Mouse (Mus musculus): ENCODE data around the gene Nsf.

Gene Nsf

DNA sequence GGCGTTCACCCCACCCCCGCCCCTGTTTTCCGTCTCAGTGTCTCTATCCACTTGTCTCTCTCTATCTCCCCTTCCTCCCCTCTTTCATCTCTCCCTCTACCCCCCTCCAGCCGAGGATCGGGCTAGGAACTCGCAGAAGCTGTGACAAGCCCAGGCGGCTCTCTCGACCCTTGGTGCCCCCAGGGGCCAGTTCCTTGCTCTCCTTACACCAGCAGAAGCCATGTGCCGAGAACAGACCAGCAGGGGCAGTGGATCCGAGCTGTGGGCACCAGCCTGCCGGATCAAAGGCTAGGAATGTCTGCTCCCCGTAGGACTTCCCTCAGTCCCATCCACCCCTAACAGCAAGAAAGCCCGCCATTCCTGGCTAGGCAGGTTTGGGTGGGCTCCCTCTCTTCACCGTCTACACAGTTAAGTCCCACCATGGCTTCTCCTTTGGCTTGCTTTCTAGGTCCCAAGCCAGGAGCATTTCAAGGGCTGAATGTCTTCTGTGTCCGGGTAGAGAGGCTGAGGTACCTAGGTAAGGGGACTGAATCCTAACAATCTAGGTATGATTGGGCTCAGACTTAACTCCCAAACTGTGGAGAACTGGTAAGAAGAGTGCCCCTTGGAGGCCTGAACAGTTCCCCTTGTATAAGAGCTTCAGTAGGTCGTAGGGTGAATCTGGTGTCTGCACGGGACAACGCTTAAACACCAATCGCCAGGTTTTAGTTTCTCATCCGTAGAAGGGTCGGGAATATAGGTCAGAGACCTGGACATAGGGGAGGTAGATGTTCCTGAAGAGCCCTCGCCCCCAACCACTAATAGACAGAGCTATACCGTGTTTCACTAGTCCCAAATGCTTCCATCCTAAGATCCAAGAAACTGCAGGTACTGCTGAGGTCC lies 181.1 kb downstream of the Nsf start:
- no peak for DNase-seq (ENCODE audit: low spot score)
